Mouse (Mus musculus) B cell, adult 2 months (primary cell): ENCODE data around the gene Styx.
"Not testable (repeated sequence)": the region's sequence is repeated elsewhere in the genome, so short reads cannot be mapped to it uniquely, and the experiment has no call there.

ENCODE experiments used
- DNase-seq, 2 experiments: peaks; one replicate each; pipeline ENCODE4 v3.0.0; 2022

Styx gene

DNA sequence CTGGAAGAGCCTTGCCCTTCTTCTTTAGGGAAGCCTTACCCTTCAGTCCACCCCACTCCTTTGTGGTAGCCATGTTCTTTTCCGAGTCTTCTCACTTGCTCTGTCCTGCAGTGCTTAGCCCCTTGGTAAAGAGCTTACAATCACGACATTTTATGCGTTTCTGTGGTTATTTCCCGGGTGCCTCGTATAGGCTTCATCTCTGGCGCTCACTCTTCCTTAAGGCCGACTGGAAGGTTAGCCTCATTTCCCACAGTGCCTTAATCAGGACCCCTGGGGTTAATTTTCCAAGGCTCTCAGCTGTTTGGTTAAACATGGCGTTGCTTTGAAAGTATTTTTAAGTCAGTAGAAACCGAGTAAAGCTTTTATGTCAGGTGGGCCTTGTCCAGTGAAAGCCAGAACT lies 88.5 kb downstream of the Styx start:
- no peak for DNase-seq

DNA sequence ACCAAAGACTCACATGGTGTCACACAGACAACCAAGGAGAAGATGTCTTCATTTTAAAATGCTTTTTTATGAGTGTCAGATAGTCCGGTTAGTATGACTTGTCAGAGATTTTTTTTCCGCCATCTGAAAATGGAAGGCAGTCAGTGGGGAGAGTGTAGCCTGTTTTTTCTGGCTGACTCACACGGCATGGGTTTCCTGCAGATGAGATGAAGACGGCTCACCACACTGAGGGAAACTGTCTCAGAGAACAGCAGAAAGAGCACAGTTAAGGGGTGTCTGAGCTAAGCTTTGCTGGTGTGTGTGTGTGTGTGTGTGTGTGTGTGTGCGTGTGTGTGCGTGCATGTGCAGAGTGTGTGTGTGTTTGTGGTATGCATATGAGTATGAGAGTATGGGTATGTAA lies 90.4 kb downstream of the Styx start:
- no peak for DNase-seq

DNA sequence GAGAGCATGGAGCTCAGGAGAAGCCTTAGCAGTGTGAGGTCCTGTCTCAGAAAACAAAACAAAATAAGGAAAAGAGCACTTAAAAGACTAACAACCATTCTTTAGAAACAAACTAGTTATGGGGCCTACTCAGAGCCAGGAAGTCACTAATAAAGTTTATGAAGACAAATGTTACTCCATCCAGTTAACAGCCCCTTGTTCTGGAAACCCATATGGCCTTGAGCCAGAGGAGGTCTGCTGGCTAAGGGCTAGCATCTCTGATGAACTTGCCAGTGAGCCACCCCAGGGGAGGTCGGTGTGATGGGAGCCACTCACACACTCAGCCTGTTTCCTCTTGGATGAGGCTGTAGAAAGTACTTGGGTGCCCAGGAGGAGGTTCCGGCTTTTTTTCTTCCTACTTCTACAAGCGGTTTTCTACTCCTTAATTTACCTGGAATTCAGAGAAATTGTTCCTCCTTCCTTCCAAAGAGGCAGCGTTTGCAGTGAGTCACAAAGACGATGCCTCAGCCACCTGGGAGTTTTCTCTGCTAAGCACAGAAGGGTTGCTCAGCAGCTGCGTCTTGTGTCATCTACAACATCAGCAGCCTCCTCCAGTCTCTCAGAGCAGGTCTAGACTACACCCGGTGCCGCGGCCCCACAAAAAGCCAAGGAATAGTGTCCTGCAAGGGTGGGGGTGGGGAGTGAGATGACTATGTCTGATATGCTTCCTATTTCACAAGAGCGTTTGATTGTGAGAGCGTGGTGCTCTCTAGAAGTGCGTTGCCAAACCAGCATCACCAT lies 92.1 kb downstream of the Styx start:
- no peak for DNase-seq

DNA sequence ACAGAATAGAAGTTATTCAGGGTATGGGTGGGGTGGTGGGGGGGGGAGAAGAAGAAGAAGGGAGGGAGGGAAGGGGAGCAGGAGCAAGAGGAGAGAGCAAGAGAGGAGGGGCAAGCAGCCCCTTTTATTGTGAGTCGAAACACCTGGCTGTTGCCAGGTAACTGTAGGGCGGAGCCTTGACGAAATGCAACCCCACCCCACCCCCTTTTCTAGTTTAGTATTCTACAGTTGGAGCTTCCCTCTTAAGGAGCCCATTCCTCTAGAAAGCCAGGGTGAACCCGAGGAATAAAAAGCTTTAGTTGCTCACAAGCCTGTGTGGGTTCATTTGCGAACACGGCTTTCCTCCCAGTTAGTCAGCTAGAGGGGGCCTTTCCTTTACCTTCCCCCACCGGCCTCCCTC lies 94.0 kb downstream of the Styx start:
- DNase-seq: no peak

DNA sequence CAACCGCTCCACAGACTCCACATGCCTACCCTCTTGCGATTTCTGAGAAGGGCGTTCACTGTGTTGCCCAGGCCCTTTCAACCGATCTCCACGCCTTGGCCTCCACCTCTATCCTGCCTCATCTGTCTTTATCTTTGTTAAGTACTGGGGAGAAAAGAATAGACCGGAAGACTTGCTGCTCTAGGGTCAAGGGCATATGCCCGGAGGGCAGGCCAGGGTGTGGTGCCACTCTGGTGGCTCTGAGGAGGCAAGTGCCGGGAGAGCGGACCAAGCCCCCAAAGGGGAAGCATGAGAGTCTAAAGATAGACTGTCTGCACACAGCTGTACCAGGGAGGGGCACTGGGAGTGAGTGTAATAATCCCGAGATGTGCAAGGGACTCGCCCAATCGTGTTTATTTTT lies 94.6 kb downstream of the Styx start:
- no peak for DNase-seq

DNA sequence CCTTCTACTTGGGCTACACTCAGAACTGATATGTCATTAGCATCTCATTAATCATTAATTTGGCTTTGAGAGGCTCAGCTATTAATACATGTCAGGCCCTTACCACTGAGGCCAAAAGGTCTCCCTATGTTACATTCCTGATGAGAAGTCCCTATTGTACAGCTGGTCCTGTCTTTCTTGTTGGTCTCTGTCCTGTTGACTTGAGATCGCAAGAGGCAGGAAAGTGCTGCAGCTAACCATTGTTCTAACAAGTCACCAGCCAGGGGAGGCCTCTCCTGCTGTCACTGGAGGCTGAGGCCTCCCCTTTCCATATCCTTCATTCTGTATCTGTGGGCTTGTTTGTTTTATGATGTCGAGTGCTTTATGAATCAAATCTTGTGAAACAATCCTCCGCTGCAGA lies 95.9 kb downstream of the Styx start:
- no peak for DNase-seq

DNA sequence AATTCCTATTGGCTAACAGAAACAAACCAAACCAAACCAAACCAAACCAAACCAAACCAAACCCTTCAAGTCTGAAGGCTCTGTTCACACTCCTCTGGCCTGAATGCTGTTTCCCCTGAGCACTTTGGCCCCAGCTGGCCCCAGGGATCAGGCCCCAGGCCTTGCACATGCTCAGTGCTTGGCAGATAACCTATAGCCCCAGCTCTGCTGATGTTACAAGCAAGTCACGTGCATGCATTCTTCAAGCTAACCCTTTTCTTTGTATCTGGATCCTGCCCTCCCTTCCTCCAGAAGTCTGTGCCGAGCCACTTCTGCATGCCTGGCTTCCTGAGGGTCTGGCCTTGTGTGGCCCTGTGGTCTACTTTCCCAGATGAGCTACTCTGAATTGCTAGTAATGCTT lies 100.2 kb downstream of the Styx start:
- DNase-seq: no peak

DNA sequence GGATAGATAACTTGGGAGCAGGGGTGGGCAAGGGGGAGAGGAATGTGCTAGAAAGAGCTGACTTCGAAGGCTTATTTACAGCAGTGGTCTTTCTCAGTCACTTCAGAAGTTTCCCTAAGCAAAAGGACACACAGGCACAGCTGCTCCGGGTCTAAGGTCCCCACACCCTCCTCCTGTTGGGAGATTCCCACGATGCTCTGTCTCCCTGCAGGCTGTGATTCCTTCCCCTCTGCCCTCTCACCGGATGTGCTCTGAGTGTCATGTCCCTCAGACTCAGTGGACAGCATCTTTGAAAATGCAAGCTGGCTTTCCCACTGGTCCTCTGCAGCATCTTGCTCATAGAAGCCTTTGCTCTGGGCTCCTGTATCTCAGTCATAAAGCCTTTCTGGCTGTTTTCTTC lies 101.3 kb downstream of the Styx start:
- no peak for DNase-seq

DNA sequence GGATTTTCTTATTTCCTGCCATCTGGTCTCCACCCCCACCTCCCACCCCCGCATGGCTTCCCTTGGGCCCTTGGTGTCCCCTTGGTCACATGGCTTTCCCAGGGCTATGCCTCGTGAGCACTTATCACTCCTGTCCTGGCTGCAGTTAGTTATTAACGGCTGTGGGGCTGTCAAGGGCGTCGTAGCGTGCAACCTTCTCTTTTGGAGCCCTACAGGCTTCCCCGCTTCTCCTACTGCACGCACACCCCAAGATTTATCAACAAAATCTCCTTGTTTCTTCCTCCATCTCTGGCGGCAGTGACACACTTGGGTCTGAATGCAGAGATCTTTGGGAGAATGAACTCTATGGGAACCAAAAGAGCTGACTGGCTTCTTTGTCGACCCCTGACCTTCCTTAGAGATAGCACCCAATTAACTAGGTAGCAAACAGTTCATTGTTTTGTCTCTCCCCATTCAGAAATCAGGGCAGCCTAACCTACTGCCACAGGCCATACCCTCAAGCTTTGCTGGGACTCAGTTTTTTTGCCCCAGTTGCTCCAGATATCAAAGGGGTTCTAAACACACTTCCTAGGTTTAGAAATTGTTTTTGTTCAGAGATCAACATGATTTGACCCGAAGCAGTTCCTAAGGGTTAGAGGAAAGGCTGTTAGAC lies 102.1 kb downstream of the Styx start:
- no peak for DNase-seq

DNA sequence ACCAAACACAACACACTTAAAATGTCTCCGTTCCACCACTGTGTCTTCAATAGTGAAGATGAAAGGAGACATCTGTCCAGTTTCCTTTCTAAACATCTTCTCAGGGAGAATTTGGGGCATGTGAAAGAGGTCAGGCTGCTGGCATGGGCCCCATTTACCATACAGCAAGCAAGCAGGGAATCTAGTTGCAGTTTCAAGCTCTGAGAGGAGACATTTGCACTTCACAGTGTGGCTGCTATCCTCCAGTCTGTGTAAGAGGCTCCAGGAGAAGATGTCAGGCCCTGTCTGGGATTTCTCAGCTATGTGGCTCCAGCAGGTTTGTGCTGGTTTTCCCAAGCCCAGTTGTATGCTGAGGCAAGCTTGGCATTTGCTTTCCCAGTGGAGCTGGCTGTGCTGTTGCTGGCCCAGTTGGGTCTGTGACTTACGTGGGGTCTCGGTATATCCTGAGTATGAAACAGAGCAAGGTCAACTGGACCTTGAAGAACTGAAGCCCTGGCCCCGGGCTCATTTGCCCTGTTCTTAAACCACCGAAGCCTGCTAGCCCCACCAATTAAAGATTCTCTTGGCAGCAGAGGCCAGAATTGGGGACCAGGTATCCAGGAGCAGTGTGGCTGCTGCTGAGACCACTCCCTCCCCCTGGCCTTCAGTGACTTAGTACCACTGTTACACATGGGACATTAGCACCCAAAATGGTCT lies 102.8 kb downstream of the Styx start:
- DNase-seq: no peak

DNA sequence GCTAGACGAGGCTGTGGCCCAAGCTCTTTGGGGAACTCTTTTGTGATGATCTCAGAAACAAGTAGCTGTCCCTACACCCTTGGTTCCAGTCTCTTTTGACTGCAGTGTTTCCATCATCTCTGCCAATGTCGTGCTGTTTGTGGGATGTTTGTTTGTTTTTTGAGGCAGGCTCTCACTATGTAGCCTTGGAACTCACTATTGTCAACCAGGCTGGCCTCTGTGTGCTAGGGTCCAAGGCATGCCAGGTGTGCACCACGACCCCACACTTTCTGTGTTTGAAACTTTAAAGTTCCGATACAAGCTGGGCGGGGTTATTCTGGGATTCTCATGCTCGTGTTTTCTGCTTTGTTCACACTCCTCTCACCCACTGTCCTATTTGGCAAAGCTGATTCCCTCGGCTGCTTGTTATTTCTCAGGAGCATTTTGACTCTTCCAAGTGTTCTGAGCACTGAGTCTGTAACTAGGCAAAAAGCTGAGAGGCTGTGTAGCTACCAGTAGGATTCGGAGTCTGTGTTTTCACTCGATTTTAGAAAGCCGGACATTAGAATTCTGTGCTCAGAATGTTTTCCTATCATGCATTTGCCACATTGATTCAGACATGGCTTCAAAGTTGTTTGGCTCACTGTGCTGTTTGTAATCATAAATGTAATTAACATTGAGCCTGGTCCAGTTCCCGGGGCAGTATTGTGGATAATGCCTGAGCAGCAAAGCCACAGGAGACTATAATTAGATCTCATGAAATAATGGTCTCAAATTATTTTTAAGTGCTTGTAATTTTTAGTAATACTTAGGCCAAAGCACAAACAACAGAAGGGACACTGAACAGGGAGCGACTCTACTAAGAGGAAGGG lies 105.0 kb downstream of the Styx start:
- no peak for DNase-seq

DNA sequence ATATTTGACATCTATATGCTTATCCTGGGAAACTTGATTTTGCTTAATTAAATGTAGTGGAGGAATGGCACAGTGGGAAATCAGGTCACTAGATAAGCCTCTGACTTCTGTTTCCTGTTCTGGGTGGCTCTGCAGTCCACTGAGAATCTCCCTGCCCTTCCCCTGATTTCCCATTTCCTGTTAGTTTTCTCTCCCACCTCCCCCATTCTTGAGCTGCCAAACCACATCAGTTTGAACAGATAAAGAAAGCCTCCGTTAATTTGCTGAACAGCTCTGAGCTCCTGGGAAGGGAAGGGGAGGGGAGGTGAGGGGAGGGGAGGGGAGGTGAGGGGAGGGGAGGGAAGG lies 105.6 kb downstream of the Styx start:
- DNase-seq: no peak

DNA sequence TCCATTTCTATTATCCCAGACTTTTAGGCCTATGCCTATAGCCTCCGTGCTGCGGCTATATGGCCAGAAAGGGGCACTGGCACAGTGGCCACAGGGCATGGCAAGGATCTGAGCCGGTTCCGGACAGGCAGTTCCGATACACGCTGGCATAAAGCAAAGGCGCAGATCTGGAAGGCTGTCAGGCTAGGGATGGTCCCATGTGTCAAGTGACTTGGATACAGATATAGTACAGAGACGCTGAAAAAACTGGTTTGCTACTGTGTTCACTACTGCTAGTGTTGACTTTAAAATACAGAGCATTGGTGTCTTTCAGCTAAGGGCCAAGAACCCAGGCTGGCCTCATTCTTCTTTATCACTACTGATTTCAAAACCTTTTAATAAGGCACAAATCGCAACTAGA lies 106.1 kb downstream of the Styx start:
- no peak for DNase-seq

DNA sequence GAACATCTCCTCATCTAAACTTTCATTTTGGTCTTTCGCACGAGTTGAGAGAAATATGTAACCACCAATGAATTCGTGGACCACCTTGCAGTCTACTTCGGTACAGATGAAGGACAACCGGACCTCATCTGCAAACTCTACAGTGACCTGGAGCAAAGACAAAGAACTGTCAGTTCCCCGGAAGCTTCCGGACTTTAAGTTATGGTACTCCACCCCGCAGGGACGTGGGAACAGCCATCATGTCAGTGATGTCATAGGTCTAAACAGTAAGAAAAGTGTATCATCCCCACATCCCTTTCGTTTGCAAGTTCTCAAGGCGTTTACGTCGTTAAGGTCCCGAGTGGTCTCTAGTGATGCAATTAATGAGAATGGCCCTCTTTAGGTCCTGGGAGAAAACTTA lies 109.0 kb downstream of the Styx start:
- DNase-seq: no peak

DNA sequence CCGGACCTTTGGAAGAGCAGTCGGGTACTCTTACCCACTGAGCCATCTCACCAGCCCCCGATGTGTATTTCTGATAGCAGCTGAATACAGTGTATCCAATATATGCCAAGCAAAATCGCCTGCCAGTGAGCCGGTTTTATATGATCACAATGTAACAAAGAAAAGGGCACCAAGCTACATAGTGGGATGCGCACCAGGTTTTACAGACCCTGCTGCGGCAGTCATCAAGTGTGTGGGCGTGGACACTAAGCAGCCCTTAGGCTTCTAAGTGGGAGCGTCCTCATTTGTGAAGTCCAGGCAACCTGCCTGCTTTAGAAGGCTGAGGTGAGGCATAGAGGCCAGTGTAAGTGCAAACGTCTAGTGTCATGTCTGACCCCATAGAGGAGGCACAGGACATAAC lies 109.6 kb downstream of the Styx start:
- DNase-seq: no peak

DNA sequence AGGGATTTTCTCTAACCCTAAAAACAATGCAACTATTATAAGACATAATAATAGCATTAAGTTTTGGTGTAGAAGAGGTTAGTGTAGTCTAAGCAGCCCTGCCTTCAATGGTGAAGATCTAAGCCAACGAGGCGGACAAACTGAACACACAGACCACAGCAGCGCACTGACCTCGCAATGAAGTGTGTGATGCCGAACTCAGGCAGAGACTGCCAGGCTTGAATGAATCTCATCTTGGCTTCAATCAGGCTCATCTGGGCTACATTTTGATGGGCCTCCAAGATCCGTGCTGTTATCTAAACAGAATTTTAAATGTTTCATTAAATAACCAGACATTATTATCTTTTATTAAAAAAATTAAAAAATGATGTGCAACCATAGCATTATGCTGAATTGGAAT lies 111.1 kb downstream of the Styx start:
- no peak for DNase-seq

DNA sequence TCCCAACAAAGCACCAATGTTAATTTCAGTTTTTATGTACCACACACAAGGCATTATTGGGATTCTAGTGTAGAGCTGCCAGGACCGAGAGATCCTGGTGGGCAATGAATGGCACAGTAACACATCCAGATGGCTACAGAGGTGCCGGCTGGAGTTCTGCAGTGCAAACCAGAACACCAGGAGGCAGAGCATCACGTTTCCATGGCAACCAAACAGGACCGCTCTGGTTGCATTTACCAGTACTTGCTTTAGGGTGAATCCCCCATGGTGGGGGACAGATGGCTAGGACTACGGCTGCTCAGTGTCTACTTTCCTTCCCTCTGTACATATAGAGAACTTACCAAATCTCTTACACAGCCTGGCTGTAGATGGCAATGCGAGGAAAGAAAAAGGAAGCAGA lies 111.5 kb downstream of the Styx start:
- DNase-seq: no peak

DNA sequence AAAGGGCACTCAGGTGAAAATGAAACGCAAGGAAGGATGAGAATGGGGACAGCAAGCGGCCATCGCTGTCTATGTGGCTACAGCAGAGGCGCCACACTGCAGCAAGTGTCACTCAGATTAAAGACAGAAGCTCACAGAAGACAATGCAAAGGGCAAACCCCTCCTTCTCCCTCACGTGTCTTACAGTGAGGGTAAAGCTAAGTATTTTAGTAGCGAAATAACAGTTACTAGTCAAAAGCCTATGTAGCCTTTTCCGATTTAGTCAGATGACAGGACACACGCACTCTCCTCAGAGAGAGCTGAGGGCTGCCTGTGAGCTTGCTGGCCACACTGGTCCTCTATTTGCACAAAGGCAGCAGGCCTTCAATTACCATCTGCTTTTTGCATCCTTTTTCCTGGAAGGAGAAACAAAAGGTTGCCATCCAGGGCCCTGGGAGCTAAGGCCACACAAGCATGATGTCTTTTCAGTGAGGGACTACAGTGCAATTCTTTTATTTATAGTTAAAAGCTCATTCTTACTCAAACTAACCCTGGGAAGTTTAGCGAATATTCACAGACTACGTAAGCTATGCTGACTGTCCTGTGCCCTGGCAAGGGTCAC lies 112.1 kb downstream of the Styx start:
- no peak for DNase-seq

DNA sequence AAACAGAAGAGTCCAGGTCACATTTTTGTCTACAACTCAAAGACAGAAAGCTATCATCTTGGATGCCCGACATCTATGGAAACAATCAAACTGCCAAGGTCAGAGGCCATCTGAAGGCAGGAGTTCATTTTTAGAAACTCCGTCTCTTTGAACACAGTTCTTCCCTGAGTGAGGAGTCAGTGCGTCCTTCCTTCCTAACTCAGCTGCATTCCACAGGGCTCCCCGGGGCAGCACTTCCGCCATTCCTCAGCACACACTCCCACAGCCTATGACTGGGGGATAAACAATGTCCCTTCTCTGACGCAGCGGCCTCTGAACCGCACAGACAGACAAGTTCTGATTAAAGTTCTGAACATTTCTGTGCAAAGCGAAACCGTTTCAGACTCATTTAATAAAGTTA lies 112.7 kb downstream of the Styx start:
- DNase-seq: no peak

DNA sequence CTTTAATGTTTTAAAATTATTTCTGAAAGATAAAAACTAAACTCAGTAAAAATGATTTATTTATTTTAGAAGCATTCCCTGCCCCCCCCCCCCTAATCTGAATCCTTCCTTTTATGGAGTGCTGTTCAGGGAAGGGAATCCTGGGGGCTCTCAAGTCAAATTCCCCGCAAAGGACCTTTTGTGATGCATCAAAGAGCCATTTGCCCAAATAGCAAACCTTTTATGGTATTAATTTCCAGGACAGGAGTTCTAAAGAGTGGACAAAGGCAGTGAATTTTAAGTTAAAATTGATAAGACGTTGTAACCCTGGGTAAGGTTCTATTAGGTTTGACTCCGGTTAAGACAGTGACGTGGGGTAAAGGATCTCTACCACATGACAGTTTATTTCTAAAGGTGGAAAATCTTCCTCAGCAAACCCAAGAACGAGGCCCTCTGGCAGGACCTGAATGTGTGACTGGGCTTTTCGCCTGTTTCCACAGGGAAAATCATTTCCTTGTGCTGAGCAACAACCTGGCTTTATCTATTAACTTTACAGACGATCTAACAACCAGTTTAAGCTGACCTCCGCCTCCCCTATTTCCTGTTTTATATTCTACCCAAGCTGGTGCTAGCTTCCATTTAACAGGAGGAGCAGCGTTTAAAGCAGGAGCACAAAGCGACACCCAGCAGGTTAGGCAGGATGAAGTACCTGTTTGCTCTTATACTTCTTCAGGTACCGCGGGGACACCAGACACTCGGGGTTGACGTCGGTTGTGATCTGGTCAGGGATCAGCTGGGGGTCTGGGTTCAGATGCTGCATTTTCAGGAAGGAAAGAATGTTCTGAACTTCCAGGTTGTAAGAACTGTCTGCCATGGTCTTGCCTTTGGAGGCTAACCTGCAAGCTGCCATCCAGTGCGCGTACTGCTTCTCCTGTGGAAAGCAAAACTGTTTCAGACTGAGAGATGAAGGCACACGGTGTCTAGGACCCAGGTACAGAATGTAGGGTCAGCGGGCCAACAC lies 113.4 kb downstream of the Styx start:
- DNase-seq: no peak

DNA sequence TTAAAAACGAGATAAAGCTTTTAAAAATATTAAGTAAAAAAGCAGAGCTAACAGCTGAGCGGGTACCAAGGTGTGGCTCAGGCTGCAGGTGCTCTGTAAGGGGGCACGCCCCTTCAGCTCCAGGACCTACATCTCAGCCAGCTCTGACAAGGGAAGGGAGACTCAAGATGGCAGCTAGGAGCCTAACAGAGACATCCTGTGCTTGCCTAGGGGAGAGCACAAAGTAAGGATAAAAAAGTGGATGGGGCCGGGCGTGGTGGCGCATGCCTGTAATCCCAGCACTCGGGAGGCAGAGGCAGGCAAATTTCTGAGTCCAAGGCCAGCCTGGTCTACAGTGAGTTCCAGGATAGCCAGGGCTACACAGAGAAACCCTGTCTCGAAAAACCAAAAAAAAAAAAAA lies 115.5 kb downstream of the Styx start:
- not testable (repeated sequence) for DNase-seq

DNA sequence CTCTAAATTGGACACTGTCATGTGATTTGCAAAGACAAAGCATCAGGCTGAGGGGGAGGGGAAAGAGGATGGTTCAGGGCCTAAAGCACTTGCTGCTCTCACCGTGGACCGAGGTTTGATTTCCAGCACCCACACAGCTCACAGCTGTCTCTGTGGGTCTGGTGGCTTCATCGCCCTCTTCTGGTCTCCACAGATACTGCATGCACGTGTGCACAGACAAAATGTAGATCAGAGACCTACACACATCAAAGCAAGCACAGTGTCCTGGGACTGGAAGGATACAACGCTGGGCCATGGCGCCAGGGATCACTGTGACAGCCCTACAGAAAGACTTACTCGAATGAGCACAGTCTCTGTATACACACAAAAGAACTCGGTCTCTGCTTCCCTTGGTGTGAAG lies 118.6 kb downstream of the Styx start:
- no peak for DNase-seq
